Mouse (Mus musculus) megakaryocyte progenitor cell, adult 5-6 weeks (primary cell): ENCODE results near the gene Rell1. TPM values are rescaled to one million over a fixed set of nuclear protein-coding genes. Genes with fewer than 3 reads are reported as not detected.

ENCODE experiments used
- ATAC-seq: replicated peaks from 2 replicates; pipeline ENCODE4 v1.8.0; 2016; ENCODE audit warnings: mild to moderate bottlenecking, moderate TSS enrichment, inconsistent platforms; ENCODE audit not compliant: poor library complexity
- total RNA-seq, 2 experiments: library from RNA; stranded (forward) in 1 of 2; stranded (reverse) in 1 of 2; fragments of 157-497, 149-512 nt in 1 of 2; fragments of 200-1000 nt in 1 of 2; gene quantifications; 2 replicates each; pipeline versions ENCODE4 v1.2.3 to v1.2.4; 2015 to 2017

The Rell1 gene
- total RNA-seq, 2 experiments from 2014 or later = 9.8 to 10.5 TPM

- no peak for ATAC-seq
These were observed 15.2 kb downstream of the Rell1 start for GRCm38 (mm10) chr5:63953401-63954032.

DNA sequence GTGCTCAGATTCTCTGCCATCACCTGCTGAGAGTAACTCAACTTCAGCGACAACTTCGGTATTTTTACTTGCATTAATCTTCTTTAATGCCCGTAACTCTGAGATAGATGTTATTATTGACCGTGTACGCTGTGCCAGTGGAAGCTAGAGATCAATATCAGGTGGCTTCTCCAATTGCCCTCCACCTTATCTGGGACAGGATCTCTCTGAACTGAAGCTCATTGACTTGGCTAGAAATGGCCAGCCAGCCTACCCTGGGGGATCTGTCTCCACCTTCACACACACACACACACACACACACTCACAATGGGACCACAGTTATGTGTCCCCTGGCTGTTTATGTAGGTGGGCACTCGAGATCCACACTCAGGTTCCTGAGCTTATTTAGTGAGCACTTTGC, 16.7 kb downstream of the Rell1 start:
- no peak for ATAC-seq

DNA sequence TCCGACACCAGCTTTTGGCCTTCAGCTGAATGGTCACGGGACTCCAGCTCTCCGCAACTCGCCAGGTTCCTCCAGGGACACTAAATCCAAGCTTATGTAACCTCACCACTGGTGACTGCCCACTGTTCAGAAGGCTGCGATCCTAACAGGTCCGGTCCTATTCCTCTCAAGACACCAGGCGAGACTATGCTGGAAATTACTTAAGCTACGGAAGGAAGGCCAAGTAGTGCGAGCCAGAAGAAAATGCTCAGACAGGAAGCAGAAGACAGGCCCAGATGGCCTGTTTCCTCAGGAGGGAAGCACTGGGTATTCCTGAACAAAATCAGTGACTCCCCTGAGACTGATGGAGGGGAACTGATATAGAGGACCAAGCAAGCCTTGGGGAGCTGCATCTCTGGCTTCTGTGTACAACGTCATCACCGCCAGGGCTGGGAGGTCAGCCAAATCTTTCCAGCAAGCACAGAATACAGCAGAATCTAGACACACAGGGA, 17.2 kb downstream of the Rell1 start:
- no peak; the same call in 1 of the 2 replicates for ATAC-seq

GRCm38 (mm10) chr5:63949195-63949594, 19.5 kb downstream of the Rell1 start:
- ATAC-seq = no peak

- no peak for ATAC-seq
These were observed 21.2 kb downstream of the Rell1 start for GRCm38 (mm10) chr5:63947526-63947925.

DNA sequence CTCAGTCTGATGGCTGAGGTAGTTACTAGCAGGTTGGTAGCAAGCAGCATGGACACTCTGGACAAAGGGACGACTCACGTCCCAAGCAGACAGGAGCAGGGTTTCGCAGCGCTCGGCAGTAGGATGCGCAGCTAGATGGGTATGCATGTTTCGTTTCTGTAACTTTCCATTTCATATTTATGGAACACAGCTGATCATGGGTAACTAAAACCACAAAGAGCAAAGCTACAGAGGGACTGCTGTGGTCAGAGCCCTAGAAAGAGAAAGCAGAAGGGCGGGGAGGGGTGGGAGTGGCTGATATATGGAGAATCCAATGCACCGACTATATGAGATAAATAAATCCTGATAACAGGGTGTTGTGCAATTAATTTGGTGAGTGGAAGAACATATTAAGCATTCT, 25.4 kb downstream of the Rell1 start:
- ATAC-seq = peak; percentile 60

DNA sequence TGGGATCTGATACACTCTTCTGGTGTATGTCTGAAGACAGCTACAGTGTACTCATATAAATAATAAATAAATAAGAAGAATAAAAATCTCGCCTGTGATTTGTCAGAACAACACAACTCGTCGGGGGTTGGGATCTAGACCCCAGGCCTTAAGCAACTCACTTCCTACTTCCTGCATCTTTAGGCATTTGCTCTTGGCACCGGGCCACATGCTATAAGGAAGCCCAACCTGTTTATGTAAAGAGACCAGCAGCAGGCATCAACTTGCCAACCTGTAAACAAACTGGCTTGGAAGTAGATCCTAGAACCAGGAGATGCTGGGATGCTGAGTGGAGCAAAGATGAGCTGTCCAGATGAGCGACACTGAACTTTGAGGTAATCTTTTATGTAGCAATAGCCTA, 26.8 kb downstream of the Rell1 start:
- no peak for ATAC-seq

GRCm38 (mm10) chr5:63938575-63938974, 30.1 kb downstream of the Rell1 start:
- peak; percentile 83 for ATAC-seq

- no peak for ATAC-seq
These were observed 32.0 kb downstream of the Rell1 start for GRCm38 (mm10) chr5:63936740-63937139.

DNA sequence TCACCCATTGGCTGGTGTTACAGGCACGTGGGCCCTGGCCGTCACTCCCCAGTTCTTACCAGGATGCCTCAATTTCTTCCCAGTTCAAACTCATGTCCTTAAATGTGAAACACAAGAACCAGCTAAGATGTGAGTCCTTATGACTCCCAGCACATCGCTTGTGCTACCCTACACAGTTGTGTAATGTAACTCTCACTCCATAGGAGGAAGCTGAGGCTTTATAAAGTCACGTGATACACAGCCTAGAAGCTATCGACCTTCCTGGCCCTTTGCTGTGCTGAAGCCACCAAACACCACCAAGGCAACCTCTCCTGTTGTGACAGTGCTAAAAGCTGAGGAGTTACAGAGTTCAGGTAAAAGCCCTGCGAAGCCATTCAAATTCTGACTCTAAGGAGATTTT, 33.1 kb downstream of the Rell1 start:
- ATAC-seq = peak; percentile 53

GRCm38 (mm10) chr5:63932829-63933228, 35.9 kb downstream of the Rell1 start:
- ATAC-seq = no peak

GRCm38 (mm10) chr5:63930824-63931358, 37.8 kb downstream of the Rell1 start:
- no peak for ATAC-seq

- ATAC-seq = peak; percentile 85
These were observed 43.6 kb downstream of the Rell1 start for GRCm38 (mm10) chr5:63925035-63925628.

GRCm38 (mm10) chr5:63923305-63924025, 45.2 kb downstream of the Rell1 start:
- ATAC-seq = no peak

- no peak for ATAC-seq
These were observed 50.5 kb downstream of the Rell1 start for GRCm38 (mm10) chr5:63918201-63918600.

DNA sequence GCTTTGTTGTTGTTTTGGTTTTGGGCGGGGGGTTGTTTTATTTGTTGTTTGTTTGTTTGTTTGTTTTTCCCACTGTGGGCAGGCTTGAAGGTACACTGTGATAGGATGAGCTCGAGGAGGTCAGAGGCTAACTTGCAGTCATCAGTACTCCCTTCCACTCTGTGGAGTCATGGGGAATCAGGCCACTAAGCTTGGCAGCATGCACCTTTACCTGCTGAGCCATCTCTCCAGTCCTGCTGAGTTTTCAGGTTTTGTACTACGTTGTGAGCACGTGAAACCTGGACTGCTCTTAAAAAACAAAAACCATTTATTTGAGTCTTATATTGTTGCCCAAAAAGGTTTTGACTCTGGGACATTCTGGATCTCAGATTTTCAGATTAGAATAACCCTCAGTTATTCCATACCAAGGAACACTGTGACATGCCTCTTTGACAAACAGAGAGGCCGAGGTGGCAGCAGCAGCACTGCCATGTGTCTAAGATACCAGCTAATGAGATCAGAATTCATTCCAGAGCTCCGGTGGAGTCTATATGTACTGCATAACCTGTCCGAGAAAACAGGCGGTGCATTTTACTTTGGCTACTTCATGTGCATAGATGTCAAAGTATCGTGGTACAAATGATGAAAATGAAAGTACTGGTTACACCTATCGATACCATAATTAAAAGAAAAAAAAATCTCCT, 52.1 kb downstream of the Rell1 start:
- ATAC-seq = no peak

- ATAC-seq = no peak
These were observed 53.8 kb downstream of the Rell1 start for GRCm38 (mm10) chr5:63914896-63915295.

DNA sequence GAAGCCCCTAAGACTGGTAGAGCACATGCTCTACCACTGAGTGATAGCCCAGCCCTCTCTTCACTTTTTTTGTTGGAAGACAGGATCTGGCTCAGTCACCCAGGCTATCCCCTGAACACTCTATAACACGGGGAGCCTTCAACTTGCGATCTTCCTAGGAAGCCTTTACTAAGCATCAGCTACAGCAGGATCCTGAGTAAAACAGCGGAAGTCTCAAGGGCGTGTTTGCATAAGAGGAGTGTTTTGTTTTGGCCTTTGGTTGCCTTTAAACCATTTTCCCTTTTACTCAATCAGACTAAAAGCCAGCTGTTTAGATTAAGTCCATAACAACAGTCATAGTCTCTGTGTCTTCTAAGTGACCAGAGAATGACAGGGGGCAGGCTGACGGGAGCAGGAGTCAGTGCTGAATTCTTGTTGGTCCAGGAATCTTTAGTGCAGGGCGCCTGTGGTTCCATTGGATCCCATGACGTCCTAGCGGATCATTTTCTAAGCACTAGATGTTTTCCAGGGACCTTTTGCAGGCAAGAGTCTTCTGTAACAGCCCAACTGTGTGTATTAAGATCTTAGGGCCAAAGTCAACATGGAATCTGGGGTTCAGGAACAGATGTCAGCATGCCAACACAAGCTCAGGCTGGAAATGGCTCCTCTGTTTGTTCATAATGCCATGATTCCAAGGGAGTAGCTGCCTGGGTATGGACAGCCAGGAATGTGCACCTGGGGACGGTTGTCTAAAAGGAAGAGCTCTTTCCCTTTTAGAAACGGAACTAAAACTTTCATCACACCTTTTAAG, 58.3 kb downstream of the Rell1 start:
- ATAC-seq = no peak

GRCm38 (mm10) chr5:63907513-63907912, 61.2 kb downstream of the Rell1 start:
- no peak; the same call in 1 of the 2 replicates for ATAC-seq
